Mouse (Mus musculus) lung, adult 2 months (tissue): Measurements from ENCODE around the gene Atg5.

Experiments
- CTCF ChIP-seq: fragments of 200-500 bp; IDR thresholded peaks from 2 replicates; pipeline ENCODE4 v1.5.1; 2011; ENCODE audit warnings: mild to moderate bottlenecking, low read length, control low read depth; ENCODE audit not compliant: insufficient read depth
- POLR2A ChIP-seq: fragments of 200-500 bp; IDR thresholded peaks from 2 replicates; pipeline ENCODE4 v1.6.1; 2011; ENCODE audit warnings: low read depth, mild to moderate bottlenecking, control low read depth, low read length, borderline replicate concordance; ENCODE audit errors: extremely low read depth

DNA sequence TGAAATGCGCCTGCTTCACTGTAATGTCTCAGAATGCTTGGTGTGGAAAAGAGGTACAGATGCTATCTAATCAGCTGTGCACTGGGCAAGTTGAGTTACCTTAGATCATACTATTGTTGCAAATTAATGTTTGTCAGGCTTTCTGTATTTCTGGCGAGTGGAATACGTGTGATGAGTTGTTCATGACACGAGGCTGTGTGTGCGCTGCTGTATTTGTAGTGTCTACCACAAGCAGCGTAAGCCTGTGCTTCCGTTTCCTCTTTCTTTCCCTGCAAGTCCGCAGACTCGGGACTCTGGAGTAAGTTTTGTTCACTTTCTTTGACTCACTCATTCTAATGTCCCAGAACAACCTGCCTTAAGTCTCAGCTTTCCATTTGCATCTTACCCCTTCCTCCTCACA lies 58.9 kb downstream of the Atg5 start:
- no peak for TF ChIP-seq CTCF
- no peak for TF ChIP-seq POLR2A
